Mouse (Mus musculus) kidney, postnatal 36 days (tissue): Measurements from ENCODE around the gene Tmem199.
A peak's percentile ranks its signal among the peaks of the same experiment; 100 is the strongest.

Source experiments
- DNase-seq, 2 experiments: peaks; one replicate each; pipeline ENCODE4 v3.0.0; 2021 to 2022; ENCODE audit warnings: mixed read lengths in 2 of 2

Gene Tmem199

GRCm38 (mm10) chr11:78524838-78525237 is 12.9 kb upstream of the Tmem199 start:
- no peak for DNase-seq

- no peak for DNase-seq
These were observed 11.4 kb upstream of the Tmem199 start for GRCm38 (mm10) chr11:78523241-78523955.

DNA sequence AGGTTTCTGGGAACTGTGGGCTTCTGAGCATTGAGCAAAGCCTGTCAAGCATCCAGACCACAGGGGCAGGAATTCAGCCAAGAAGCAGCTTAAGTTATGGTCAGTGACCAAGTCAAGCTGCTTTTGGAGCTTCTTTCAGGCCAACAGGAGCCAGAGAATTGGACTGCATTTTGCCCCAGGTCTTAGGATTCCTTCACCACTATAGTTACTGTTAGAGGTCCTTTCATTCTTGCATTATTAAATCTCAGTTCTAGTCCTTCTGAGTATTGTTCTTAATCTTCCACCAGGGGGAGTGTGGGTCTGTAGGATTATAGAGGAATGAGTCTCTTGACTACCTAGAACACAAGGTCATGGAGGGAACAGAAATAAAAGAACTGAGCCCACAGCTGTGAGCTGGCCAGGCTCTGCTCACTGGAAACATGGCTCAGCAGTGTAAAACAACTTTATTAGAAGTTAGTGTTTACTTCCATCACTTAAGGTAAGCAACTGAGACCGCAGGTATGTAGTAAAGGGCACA is 10.6 kb upstream of the Tmem199 start:
- DNase-seq: peak; percentile 18 to 57

DNA sequence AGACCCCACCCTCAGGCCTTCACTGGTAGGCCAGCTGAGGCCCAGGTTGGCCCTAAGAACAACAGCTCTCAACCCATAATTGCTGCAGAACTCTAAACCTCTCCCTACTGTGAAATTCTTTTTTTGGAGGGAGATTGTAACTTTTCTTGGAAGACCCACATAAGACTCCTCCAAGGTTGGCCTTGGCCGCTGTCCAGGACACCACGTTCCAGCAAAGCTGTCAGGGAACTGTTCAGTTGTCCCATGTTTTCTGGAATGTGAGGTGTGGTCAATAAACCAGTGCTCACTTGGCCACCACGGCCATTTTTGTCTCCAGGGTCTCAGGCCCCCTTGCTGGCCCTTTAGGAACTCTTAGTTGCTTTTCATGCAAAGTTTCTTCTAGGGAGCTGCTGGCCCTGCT is 9.9 kb upstream of the Tmem199 start:
- DNase-seq: peak in 1 of 2 experiments; percentile 20

DNA sequence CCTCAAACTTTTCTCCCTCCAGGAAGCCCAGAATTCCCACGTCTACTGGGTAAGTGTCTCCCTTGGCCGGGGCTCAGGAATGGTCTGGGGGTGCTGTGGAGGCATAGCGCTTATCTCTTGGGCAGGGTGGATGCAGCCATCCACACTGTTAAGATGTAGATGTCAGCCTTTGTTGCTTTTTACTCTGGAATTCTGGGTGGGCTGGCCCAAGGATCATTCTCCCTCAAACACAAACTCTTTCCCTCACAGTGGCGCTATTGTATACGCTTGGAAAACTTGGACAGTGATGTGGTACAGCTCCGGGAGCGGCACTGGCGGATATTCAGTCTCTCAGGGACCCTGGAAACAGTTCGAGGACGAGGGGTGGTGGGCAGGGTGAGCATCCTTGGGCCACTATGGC is 7.0 kb upstream of the Tmem199 start:
- DNase-seq: no peak

- DNase-seq: peak in 1 of 2 experiments; percentile 52
These were observed 3.8 kb upstream of the Tmem199 start for GRCm38 (mm10) chr11:78515549-78516325.

DNA sequence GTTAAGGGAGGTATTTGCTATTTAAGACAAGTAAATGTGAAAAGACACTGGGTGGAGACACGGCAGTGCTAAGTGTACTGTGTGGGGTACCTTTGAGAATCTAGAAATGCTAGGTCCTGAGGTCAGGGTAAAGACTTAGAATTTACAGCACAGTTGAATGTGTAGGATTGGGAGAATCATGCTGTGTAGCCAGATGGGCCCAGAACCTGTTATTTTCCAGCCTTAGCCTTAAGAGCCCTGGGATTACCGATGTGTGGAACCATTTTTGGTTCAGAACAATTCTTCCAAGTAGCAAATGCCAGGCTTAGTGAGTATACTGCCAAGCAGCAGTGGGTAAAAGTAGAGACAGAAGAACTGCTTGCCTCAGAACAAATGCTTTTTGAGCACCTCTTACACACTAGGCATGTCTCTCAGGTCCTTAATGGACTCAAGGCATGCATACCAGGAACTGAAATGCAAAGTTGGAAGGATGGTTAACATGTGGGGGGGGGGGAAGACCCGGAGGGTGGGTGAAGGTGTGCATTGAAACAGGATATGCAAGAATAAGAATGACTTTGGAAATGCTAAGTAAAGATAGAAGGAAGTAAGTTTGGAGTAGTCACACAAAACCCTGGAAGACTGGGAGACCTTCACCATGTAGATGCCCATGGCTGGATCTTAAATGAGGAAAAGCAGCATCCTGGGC is 1.3 kb upstream of the Tmem199 start:
- no peak for DNase-seq

DNA sequence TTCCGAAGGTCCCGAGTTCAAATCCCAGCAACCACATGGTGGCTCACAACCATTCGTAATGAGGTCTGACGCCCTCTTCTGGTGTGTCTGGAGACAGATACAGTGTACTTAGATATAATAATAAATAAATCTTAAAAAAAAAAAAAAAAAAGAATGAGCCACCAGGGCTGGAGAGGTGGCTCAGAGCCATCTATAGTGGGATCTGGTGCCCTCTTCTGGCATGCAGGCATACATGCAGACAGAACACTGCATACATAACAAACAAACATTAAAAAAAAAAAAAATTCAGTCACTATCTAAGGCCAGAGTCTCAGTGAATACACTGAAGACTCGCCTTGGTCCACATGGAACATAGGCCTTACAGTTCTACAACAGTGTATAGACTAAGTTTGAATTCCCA is 2.8 kb downstream of the Tmem199 start:
- DNase-seq: peak in 1 of 2 experiments; percentile 45

GRCm38 (mm10) chr11:78505430-78505829 is 6.5 kb downstream of the Tmem199 start:
- DNase-seq: no peak

GRCm38 (mm10) chr11:78502909-78503650 is 8.9 kb downstream of the Tmem199 start, which contains the start of gene Sebox:
Gene Sebox, plus strand, starts transcription at chr11:78503447.
- DNase-seq: no peak

DNA sequence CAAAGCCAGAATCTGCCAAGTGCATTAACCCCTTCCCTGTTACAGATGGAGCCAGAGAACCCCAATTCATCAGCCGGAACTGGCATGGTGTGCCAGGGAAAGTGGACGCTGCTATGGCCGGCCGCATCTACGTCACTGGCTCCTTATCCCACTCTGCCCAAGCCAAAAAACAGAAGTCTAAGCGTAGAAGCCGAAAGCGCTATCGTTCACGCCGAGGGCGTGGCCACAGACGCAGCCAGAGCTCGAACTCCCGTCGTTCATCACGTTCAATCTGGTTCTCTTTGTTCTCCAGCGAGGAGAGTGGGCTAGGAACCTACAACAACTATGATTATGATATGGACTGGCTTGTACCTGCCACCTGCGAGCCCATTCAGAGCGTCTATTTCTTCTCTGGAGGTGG is 10.4 kb downstream of the Tmem199 start:
- DNase-seq: no peak

DNA sequence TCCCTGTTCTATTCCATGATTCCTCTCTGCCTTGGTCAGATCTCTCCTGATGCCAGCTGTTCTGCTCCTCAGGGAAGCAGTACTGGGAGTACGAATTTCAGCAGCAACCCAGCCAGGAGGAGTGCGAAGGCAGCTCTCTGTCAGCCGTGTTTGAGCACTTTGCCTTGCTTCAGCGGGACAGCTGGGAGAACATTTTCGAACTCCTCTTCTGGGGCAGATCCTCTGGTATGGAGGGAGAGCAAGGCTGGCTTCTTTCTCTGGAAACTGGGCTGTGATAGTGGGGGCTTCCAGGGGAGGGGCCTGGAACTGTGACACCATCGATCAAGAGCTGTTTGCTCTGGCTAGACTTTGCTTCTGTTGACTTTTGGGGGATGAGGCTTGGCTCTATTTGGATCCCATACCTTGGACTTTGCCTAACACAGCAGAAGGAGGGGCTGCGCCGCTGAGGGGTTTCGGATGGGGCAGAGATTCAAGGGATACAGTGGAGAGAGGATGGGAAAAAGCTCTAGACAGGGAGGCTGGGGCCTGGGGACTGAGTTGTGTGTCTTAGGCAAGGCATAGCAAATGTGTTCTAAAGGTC is 11.3 kb downstream of the Tmem199 start:
- no peak for DNase-seq

DNA sequence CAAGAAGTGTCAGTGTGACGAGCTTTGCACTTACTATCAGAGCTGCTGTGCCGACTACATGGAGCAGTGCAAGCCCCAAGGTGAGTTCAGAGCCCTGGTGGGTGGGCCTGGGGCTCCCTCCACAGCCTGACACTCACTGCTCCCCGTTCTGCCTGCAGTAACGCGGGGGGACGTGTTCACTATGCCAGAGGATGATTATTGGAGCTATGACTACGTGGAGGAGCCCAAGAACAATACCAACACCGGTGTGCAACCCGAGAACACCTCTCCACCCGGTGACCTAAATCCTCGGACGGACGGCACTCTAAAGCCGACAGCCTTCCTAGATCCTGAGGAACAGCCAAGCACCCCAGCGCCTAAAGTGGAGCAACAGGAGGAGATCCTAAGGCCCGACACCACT is 12.4 kb downstream of the Tmem199 start:
- no peak for DNase-seq

DNA sequence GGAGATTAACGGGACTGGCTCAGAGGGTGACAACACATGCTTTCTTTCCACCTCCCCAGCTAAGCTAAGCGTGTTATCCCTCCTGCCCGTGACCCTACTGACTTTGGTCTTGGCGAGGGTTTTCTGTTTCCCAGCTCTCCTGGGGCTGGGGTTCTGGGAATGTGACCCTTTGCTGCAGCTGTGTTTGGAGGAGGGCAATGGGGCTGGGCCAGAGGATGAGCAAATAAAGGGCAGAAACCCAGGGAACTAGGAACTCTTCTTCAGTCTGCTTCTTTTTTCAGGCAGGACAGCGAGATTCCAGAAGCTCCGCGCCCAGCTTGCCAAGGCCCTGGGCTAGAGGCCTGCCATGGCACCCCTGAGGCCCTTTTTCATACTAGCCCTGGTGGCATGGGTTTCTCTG is 13.0 kb downstream of the Tmem199 start, which contains the start of gene Vtn:
Vtn (plus strand) TSS at position 88 of the 400 bp plus-strand sequence.
- no peak for DNase-seq

DNA sequence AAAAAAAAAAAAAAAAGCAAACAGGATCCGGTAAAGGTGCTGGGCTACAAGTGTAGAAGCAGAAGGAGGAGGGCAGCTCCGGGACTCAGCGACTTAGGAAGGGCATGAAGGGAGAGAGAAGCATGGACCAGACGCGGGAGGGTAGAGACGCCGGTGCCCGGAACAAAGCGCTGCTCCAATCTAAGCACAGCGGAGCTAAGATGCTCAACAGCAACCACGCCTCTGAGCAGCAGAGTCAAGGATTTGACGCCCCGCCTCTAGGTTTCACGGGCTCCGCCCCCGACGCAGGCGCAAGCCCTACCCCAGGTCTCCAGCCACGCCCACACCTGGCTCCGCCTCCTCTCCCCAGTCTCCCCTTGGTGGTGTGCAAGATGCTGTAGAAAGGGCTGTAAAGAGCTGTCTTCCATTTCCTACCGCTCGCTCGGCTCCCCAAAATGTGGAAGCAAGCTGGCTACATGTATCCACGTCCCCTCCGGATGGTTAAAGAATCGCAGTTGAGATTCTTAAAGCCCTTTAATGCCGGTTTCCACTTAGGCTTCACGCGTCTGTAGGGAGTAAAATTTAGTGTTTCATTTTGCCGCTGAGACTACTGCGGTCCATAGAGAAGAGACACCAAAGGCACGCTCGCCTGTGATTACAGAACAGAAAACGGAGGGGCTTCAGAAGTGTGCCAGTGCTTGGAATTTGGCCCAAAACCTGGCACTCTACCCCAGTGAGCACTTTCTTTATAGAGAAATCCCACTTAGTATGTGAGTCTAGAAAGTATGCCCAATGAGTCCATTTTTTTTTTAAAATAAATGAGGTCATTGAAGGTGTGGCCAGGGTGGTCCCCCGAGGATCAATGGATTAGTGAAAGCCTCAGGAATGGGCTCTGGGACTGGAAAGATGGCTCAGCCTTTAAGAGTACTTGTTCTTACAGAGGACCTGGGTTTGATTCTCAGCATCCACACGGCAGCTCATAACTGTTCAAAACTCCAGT is 14.1 kb downstream of the Tmem199 start, which contains the start of gene Sarm1:
Sarm1 (minus strand) TSS at position 211 of the 979 bp plus-strand sequence.
- peak; percentile 93 to 97 for DNase-seq

DNA sequence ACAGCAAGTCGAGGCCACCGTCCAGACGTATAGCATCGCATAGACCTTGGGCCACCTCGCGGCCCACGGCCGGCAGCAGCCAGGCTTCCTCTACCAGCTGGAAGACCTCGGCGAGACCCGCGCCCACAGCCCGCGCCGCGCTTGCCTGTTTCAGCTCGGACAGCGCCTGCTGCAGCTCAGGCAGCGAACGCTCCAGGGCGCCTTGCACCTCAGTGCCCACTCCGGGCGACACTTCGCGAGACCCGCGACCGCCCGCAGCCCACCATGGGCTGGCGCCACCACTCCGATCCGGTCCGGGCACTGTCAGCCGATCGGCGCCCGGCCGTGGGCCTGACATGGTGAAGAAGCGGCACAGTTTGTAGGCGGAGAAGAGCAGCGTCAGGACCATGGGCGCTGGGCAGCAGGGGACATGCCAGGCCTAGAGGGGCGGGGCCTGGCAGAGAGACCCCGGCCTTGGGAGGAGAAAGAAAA is 14.9 kb downstream of the Tmem199 start:
- DNase-seq: peak in 1 of 2 experiments; percentile 36

DNA sequence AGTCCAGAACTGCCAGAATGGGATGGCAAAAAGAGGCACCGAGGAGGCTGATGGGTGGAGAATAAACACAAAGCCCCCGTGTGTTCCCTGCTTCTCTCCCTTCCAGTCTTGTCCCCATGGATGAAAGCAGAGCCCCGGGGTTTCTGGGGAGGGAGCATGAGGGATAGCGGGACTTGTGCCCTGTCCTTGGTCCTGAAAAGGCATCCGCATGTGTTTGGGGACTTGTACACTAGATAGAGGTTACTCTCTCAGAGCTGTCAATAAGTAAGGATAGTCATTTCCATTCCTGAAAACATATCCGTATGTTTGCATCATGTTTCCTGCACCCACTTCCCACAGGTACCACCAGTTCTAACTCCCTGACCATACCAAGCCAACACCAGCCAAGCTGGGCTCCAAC is 16.1 kb downstream of the Tmem199 start:
- peak in 1 of 2 experiments; percentile 66 for DNase-seq

GRCm38 (mm10) chr11:78490781-78491241 is 21.2 kb downstream of the Tmem199 start:
- DNase-seq: peak in 1 of 2 experiments; percentile 61

DNA sequence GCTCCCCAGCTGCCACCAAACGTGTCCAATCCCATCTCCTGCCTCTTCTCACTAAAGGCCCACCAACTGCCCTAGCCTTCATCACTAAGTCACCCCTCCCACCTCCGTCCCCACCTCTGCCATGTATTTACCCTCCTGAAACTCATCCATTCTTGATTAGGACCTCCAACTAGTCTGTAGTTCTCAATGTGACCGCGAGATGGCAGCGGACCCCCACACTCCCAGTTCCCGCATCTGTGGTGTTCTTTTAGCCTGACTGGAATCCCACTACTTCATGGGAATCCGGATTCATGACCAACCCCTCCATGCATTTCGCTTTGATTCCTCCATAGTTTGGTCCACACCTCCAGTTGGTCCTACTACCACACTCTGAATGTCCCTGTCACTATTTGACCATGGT is 23.8 kb downstream of the Tmem199 start:
- peak; percentile 62 to 85 for DNase-seq

- DNase-seq: no peak
These were observed 28.3 kb downstream of the Tmem199 start for GRCm38 (mm10) chr11:78483639-78484038.
